Mouse (Mus musculus): ENCODE results near the gene Wdcp. TPM values are rescaled to one million over a fixed set of nuclear protein-coding genes. Genes with fewer than 3 reads are reported as not detected.
A peak's percentile ranks its signal among the peaks of the same experiment; 100 is the strongest.

Gene Wdcp
- polyA plus RNA-seq, 1 experiment = 25.4 TPM

GRCm38 (mm10) chr12:4862672-4863071 lies 19.6 kb downstream of the Wdcp start:
- H3K9me3 ChIP-seq (replicated peaks; ENCODE audit: control insufficient read depth, insufficient read depth, low read length, poor library complexity, severe bottlenecking) = no peaks in the 10 kb centered on the region
- H3K4me3 ChIP-seq (ENCODE audit: low read depth, low read length) = no peak overlapping the region
- H3K4me1 ChIP-seq (ENCODE audit: control insufficient read depth, insufficient read depth, low read length) = no peaks in the 10 kb centered on the region
- no peak for TF ChIP-seq EP300 (IDR thresholded peaks at IDR 0.05; ENCODE audit: insufficient read depth, low read depth, low read length)
- TF ChIP-seq CTCF (IDR thresholded peaks at IDR 0.05; ENCODE audit: low read depth, low read length) = peak; percentile 63
- H3K9ac ChIP-seq (ENCODE audit: low read depth, poor library complexity, severe bottlenecking) = no peak overlapping the region
- no peaks in the 10 kb centered on the region for H3K27me3 ChIP-seq (ENCODE audit: control insufficient read depth, insufficient read depth, low read length, poor library complexity, severe bottlenecking)
- no peaks in the 10 kb centered on the region for H3K36me3 ChIP-seq (ENCODE audit: control insufficient read depth, insufficient read depth, low read length, poor library complexity, severe bottlenecking)
- no peak overlapping the region for H3K27ac ChIP-seq (ENCODE audit: insufficient read depth, low read length)

- Histone ChIP-seq H3K9ac (ENCODE audit: low read depth, poor library complexity, severe bottlenecking) (no peak overlapping the region), H3K27ac (ENCODE audit: insufficient read depth, low read length) (no peak overlapping the region)
- no peak for TF ChIP-seq CTCF (IDR thresholded peaks at IDR 0.05; ENCODE audit: low read depth, low read length)
- no peak for TF ChIP-seq POLR2A (IDR thresholded peaks at IDR 0.05; ENCODE audit: insufficient read depth, low read length)
- TF ChIP-seq EP300 (IDR thresholded peaks at IDR 0.05; ENCODE audit: insufficient read depth, low read depth, low read length) = no peak
Measured at GRCm38 (mm10) chr12:4863654-4864337, 20.7 kb downstream of the Wdcp start.

DNA sequence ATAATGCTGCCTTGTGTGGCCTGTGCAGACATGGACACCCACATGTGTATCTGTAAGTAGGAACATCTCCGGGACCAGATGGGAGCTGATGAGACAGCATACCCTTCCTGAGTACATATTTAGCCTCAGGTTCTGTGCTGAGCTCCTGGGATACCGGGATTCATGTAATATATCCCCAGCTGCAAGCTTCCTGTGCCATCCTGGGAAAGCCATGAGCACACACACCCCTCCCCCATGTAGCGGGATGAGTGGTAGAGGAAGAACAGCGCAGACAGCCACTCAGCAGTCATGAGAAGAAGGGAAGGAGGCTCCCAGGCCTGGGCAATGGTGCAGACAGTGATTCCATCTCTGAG lies 21.2 kb downstream of the Wdcp start:
- no peak overlapping the region for H3K27ac ChIP-seq (ENCODE audit: insufficient read depth, low read length)
- no peaks in the 10 kb centered on the region for H3K4me1 ChIP-seq (ENCODE audit: control insufficient read depth, insufficient read depth, low read length)
- no peaks in the 10 kb centered on the region for H3K27me3 ChIP-seq (ENCODE audit: control insufficient read depth, insufficient read depth, low read length, poor library complexity, severe bottlenecking)
- no peak overlapping the region for H3K4me3 ChIP-seq (ENCODE audit: low read depth, low read length)
- H3K36me3 ChIP-seq (ENCODE audit: control insufficient read depth, insufficient read depth, low read length, poor library complexity, severe bottlenecking) = no peaks in the 10 kb centered on the region
- H3K9me3 ChIP-seq (replicated peaks; ENCODE audit: control insufficient read depth, insufficient read depth, low read length, poor library complexity, severe bottlenecking) = no peaks in the 10 kb centered on the region
- TF ChIP-seq CTCF (IDR thresholded peaks at IDR 0.05; ENCODE audit: low read depth, low read length) (no peak), POLR2A (IDR thresholded peaks at IDR 0.05; ENCODE audit: insufficient read depth, low read length) (no peak), EP300 (IDR thresholded peaks at IDR 0.05; ENCODE audit: insufficient read depth, low read depth, low read length) (no peak)
- no peak overlapping the region for H3K9ac ChIP-seq (ENCODE audit: low read depth, poor library complexity, severe bottlenecking)

More at GRCm38 (mm10) chr12:4863654-4864337, 20.7 kb downstream of the Wdcp start:
- Histone ChIP-seq H3K36me3 (ENCODE audit: control insufficient read depth, insufficient read depth, low read length, poor library complexity, severe bottlenecking) (no peaks in the 10 kb centered on the region), H3K27me3 (ENCODE audit: control insufficient read depth, insufficient read depth, low read length, poor library complexity, severe bottlenecking) (no peaks in the 10 kb centered on the region), H3K4me1 (ENCODE audit: control insufficient read depth, insufficient read depth, low read length) (no peaks in the 10 kb centered on the region), H3K4me3 (ENCODE audit: low read depth, low read length) (no peak overlapping the region), H3K9me3 (replicated peaks; ENCODE audit: control insufficient read depth, insufficient read depth, low read length, poor library complexity, severe bottlenecking) (no peaks in the 10 kb centered on the region)

- Histone ChIP-seq H3K27me3 (ENCODE audit: control insufficient read depth, insufficient read depth, low read length, poor library complexity, severe bottlenecking) (no peaks in the 10 kb centered on the region), H3K27ac (ENCODE audit: insufficient read depth, low read length) (no peak overlapping the region), H3K4me3 (ENCODE audit: low read depth, low read length) (no peak overlapping the region), H3K9ac (ENCODE audit: low read depth, poor library complexity, severe bottlenecking) (no peak overlapping the region), H3K9me3 (replicated peaks; ENCODE audit: control insufficient read depth, insufficient read depth, low read length, poor library complexity, severe bottlenecking) (no peaks in the 10 kb centered on the region), H3K4me1 (ENCODE audit: control insufficient read depth, insufficient read depth, low read length) (no peaks in the 10 kb centered on the region), H3K36me3 (ENCODE audit: control insufficient read depth, insufficient read depth, low read length, poor library complexity, severe bottlenecking) (no peaks in the 10 kb centered on the region)
- TF ChIP-seq POLR2A (IDR thresholded peaks at IDR 0.05; ENCODE audit: insufficient read depth, low read length) (no peak), EP300 (IDR thresholded peaks at IDR 0.05; ENCODE audit: insufficient read depth, low read depth, low read length) (no peak), CTCF (IDR thresholded peaks at IDR 0.05; ENCODE audit: low read depth, low read length) (no peak)
Measured at GRCm38 (mm10) chr12:4868924-4869323, 25.8 kb downstream of the Wdcp start.

DNA sequence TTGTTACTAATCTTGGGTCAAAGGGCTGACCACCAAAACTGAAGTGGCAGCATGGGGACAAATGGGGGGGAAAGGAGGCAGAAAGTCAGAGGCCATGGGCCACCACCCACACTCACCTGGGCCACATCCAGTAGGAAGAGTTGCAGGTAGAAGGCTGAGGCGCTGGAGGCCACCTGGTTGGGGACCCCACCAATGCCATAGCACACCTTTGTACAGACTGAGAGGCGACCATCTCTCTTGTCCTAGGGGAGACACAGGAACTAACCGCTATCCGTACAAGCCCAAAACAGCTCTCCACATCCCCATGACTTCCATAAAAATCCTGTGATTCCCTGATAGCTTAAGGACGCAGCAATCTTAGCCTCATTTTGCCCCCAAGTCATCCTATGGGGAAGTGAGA lies 28.2 kb downstream of the Wdcp start:
- H3K4me1 ChIP-seq (ENCODE audit: control insufficient read depth, insufficient read depth, low read length) = no peaks in the 10 kb centered on the region
- no peak overlapping the region for H3K27ac ChIP-seq (ENCODE audit: insufficient read depth, low read length)
- H3K27me3 ChIP-seq (ENCODE audit: control insufficient read depth, insufficient read depth, low read length, poor library complexity, severe bottlenecking) = no peaks in the 10 kb centered on the region
- H3K4me3 ChIP-seq (ENCODE audit: low read depth, low read length) = no peak overlapping the region
- TF ChIP-seq CTCF (IDR thresholded peaks at IDR 0.05; ENCODE audit: low read depth, low read length) (no peak), POLR2A (IDR thresholded peaks at IDR 0.05; ENCODE audit: insufficient read depth, low read length) (no peak), EP300 (IDR thresholded peaks at IDR 0.05; ENCODE audit: insufficient read depth, low read depth, low read length) (no peak)
- no peaks in the 10 kb centered on the region for H3K9me3 ChIP-seq (replicated peaks; ENCODE audit: control insufficient read depth, insufficient read depth, low read length, poor library complexity, severe bottlenecking)
- no peak overlapping the region for H3K9ac ChIP-seq (ENCODE audit: low read depth, poor library complexity, severe bottlenecking)
- no peaks in the 10 kb centered on the region for H3K36me3 ChIP-seq (ENCODE audit: control insufficient read depth, insufficient read depth, low read length, poor library complexity, severe bottlenecking)

GRCm38 (mm10) chr12:4872273-4872672 lies 29.2 kb downstream of the Wdcp start:
- H3K36me3 ChIP-seq (ENCODE audit: control insufficient read depth, insufficient read depth, low read length, poor library complexity, severe bottlenecking) = no peaks in the 10 kb centered on the region
- TF ChIP-seq EP300 (IDR thresholded peaks at IDR 0.05; ENCODE audit: insufficient read depth, low read depth, low read length) (no peak), CTCF (IDR thresholded peaks at IDR 0.05; ENCODE audit: low read depth, low read length) (no peak)
- H3K27me3 ChIP-seq (ENCODE audit: control insufficient read depth, insufficient read depth, low read length, poor library complexity, severe bottlenecking) = no peaks in the 10 kb centered on the region
- no peaks in the 10 kb centered on the region for H3K9me3 ChIP-seq (replicated peaks; ENCODE audit: control insufficient read depth, insufficient read depth, low read length, poor library complexity, severe bottlenecking)
- H3K4me1 ChIP-seq (ENCODE audit: control insufficient read depth, insufficient read depth, low read length) = no peaks in the 10 kb centered on the region
- H3K27ac ChIP-seq (ENCODE audit: insufficient read depth, low read length) = no peak overlapping the region
- no peak overlapping the region for H3K9ac ChIP-seq (ENCODE audit: low read depth, poor library complexity, severe bottlenecking)
- no peak overlapping the region for H3K4me3 ChIP-seq (ENCODE audit: low read depth, low read length)
